Mouse (Mus musculus): ENCODE data around the gene Pkhd1.

Gene Pkhd1

GRCm38 (mm10) chr1:20617849-20618530 lies at the start of gene Pkhd1:
Gene Pkhd1, minus strand, starts transcription at chr1:20618064.
- in situ Hi-C loops (cut with MboI; ENCODE audit: low pct_unique_long_range_greater_than_20kb in 1 of 2, low sequenced_read_pairs in 2 of 2, unreplicated experiment in 1 of 2), result no loop called here

- in situ Hi-C loops (cut with MboI; ENCODE audit: low pct_unique_long_range_greater_than_20kb in 1 of 2, low sequenced_read_pairs in 2 of 2, unreplicated experiment in 1 of 2), result no loop called here
These were observed 49.7 kb upstream of the Pkhd1 start for GRCm38 (mm10) chr1:20667567-20667966.

- in situ Hi-C loops (cut with MboI; ENCODE audit: low pct_unique_long_range_greater_than_20kb in 1 of 2, low sequenced_read_pairs in 2 of 2, unreplicated experiment in 1 of 2), result no loop called here
These were observed 48.4 kb upstream of the Pkhd1 start for GRCm38 (mm10) chr1:20666233-20666632.

GRCm38 (mm10) chr1:20655085-20655484 lies 37.2 kb upstream of the Pkhd1 start:
- in situ Hi-C loops (cut with MboI; ENCODE audit: low pct_unique_long_range_greater_than_20kb in 1 of 2, low sequenced_read_pairs in 2 of 2, unreplicated experiment in 1 of 2), result no loop called here

- in situ Hi-C loops (cut with MboI; ENCODE audit: low pct_unique_long_range_greater_than_20kb in 1 of 2, low sequenced_read_pairs in 2 of 2, unreplicated experiment in 1 of 2), result no loop called here
These were observed 35.9 kb upstream of the Pkhd1 start for GRCm38 (mm10) chr1:20653513-20654506.

- in situ Hi-C loops (cut with MboI; ENCODE audit: low pct_unique_long_range_greater_than_20kb in 1 of 2, low sequenced_read_pairs in 2 of 2, unreplicated experiment in 1 of 2), result no loop called here
These were observed 17.0 kb upstream of the Pkhd1 start for GRCm38 (mm10) chr1:20634856-20635255.

GRCm38 (mm10) chr1:20633276-20633869 lies 15.5 kb upstream of the Pkhd1 start:
- in situ Hi-C loops (cut with MboI; ENCODE audit: low pct_unique_long_range_greater_than_20kb in 1 of 2, low sequenced_read_pairs in 2 of 2, unreplicated experiment in 1 of 2), result no loop called here

GRCm38 (mm10) chr1:20624564-20624963 lies 6.7 kb upstream of the Pkhd1 start:
- in situ Hi-C loops (cut with MboI; ENCODE audit: low pct_unique_long_range_greater_than_20kb in 1 of 2, low sequenced_read_pairs in 2 of 2, unreplicated experiment in 1 of 2), result no loop called here

GRCm38 (mm10) chr1:20623375-20623774 lies 5.5 kb upstream of the Pkhd1 start:
- in situ Hi-C loops (cut with MboI; ENCODE audit: low pct_unique_long_range_greater_than_20kb in 1 of 2, low sequenced_read_pairs in 2 of 2, unreplicated experiment in 1 of 2), result no loop called here

GRCm38 (mm10) chr1:20620611-20621010 lies 2.7 kb upstream of the Pkhd1 start:
- in situ Hi-C loops (cut with MboI; ENCODE audit: low pct_unique_long_range_greater_than_20kb in 1 of 2, low sequenced_read_pairs in 2 of 2, unreplicated experiment in 1 of 2), result no loop called here

GRCm38 (mm10) chr1:20619363-20619762 lies 1.5 kb upstream of the Pkhd1 start:
- in situ Hi-C loops (cut with MboI; ENCODE audit: low pct_unique_long_range_greater_than_20kb in 1 of 2, low sequenced_read_pairs in 2 of 2, unreplicated experiment in 1 of 2), result no loop called here

- in situ Hi-C loops (cut with MboI; ENCODE audit: low pct_unique_long_range_greater_than_20kb in 1 of 2, low sequenced_read_pairs in 2 of 2, unreplicated experiment in 1 of 2), result no loop called here
These were observed 5.2 kb downstream of the Pkhd1 start for GRCm38 (mm10) chr1:20612643-20613042.

GRCm38 (mm10) chr1:20605489-20605888 lies 12.4 kb downstream of the Pkhd1 start:
- in situ Hi-C loops (cut with MboI; ENCODE audit: low pct_unique_long_range_greater_than_20kb in 1 of 2, low sequenced_read_pairs in 2 of 2, unreplicated experiment in 1 of 2), result no loop called here

GRCm38 (mm10) chr1:20590488-20590887 lies 27.4 kb downstream of the Pkhd1 start:
- in situ Hi-C loops (cut with MboI; ENCODE audit: low pct_unique_long_range_greater_than_20kb in 1 of 2, low sequenced_read_pairs in 2 of 2, unreplicated experiment in 1 of 2), result no loop called here

- in situ Hi-C loops (cut with MboI; ENCODE audit: low pct_unique_long_range_greater_than_20kb in 1 of 2, low sequenced_read_pairs in 2 of 2, unreplicated experiment in 1 of 2), result no loop called here
These were observed 46.4 kb downstream of the Pkhd1 start for GRCm38 (mm10) chr1:20571469-20571868.

- in situ Hi-C loops (cut with MboI; ENCODE audit: low pct_unique_long_range_greater_than_20kb in 1 of 2, low sequenced_read_pairs in 2 of 2, unreplicated experiment in 1 of 2), result no loop called here
These were observed 48.4 kb downstream of the Pkhd1 start for GRCm38 (mm10) chr1:20569430-20569829.

GRCm38 (mm10) chr1:20558443-20558842 lies 59.4 kb downstream of the Pkhd1 start:
- in situ Hi-C loops (cut with MboI; ENCODE audit: low pct_unique_long_range_greater_than_20kb in 1 of 2, low sequenced_read_pairs in 2 of 2, unreplicated experiment in 1 of 2), result no loop called here

- in situ Hi-C loops (cut with MboI; ENCODE audit: low pct_unique_long_range_greater_than_20kb in 1 of 2, low sequenced_read_pairs in 2 of 2, unreplicated experiment in 1 of 2), result no loop called here
These were observed 63.5 kb downstream of the Pkhd1 start for GRCm38 (mm10) chr1:20554398-20554797.

- in situ Hi-C loops (cut with MboI; ENCODE audit: low pct_unique_long_range_greater_than_20kb in 1 of 2, low sequenced_read_pairs in 2 of 2, unreplicated experiment in 1 of 2), result no loop called here
These were observed 66.5 kb downstream of the Pkhd1 start for GRCm38 (mm10) chr1:20551334-20551733.

Measured in mouse embryonic stem cell (cell line).